Mouse (Mus musculus) thymus, postnatal 36 days (tissue): ENCODE data around the gene Impg2.

Source experiments
- DNase-seq, 2 experiments: peaks; one replicate each; pipeline ENCODE4 v3.0.0; 2022; ENCODE audit warnings: mixed read lengths in 2 of 2

The Impg2 gene

GRCm38 (mm10) chr16:56304167-56304566 is 100.1 kb downstream of the Impg2 start:
- DNase-seq = no peak

- DNase-seq = no peak
These were observed 103.5 kb downstream of the Impg2 start for GRCm38 (mm10) chr16:56307575-56307974.

GRCm38 (mm10) chr16:56311291-56311690 is 107.2 kb downstream of the Impg2 start:
- DNase-seq = no peak
